Mouse (Mus musculus) cortical plate, adult 2 months (tissue): ENCODE results near the gene Rnf167. TPM values are rescaled to one million over a fixed set of nuclear protein-coding genes. Genes with fewer than 3 reads are reported as not detected.

Source experiments
- H3K27ac ChIP-seq: fragments of 200-500 bp; 2 replicates; pipeline ENCODE4 v1.5.1; 2012; ENCODE audit warnings: low read length, control low read depth, inconsistent platforms; ENCODE audit not compliant: insufficient read depth
- H3K4me1 ChIP-seq: fragments of 200-500 bp; 2 replicates; pipeline ENCODE4 v1.6.1; 2011; ENCODE audit warnings: low read length; ENCODE audit not compliant: control insufficient read depth, insufficient read depth
- H3K4me3 ChIP-seq: fragments of 200-500 bp; 2 replicates; pipeline ENCODE4 v1.5.1; 2011; ENCODE audit warnings: mild to moderate bottlenecking, low read length, control low read depth; ENCODE audit not compliant: insufficient read depth
- CTCF ChIP-seq: fragments of 200-500 bp; IDR thresholded peaks from 2 replicates; pipeline ENCODE4 v1.5.1; 2011; ENCODE audit warnings: mild to moderate bottlenecking, control low read depth, low read length; ENCODE audit not compliant: insufficient read depth; ENCODE audit errors: extremely low read depth
- POLR2A ChIP-seq: fragments of 200-500 bp; IDR thresholded peaks from 2 replicates; pipeline ENCODE4 v1.6.1; 2011; ENCODE audit warnings: mild to moderate bottlenecking, low read length, control low read depth; ENCODE audit not compliant: insufficient read depth; ENCODE audit errors: extremely low read depth
- polyA plus RNA-seq: library from polyadenylated mRNA; depleted of rRNA; stranded (reverse); fragments of >200 nt; gene quantifications from 2 replicates; pipeline ENCODE4 v1.2.3, GENCODE M21; 2012

The Rnf167 gene
- polyA plus RNA-seq, 1 experiment = 124 TPM

- no peak for TF ChIP-seq POLR2A
- TF ChIP-seq CTCF = no peak
- Histone ChIP-seq H3K4me1 (no peaks in the 10 kb centered on the region), H3K4me3 (no peak overlapping the region), H3K27ac (no peak overlapping the region)
Observed at GRCm38 (mm10) chr11:70660571-70660970, 13.5 kb downstream of the Rnf167 start.

- Histone ChIP-seq H3K4me3 (no peak overlapping the region), H3K27ac (no peak overlapping the region), H3K4me1 (no peaks in the 10 kb centered on the region)
- TF ChIP-seq CTCF = no peak
- no peak for TF ChIP-seq POLR2A
Observed at GRCm38 (mm10) chr11:70663101-70663500, 16.1 kb downstream of the Rnf167 start.

GRCm38 (mm10) chr11:70663957-70664356 is 16.9 kb downstream of the Rnf167 start:
- no peak overlapping the region for H3K27ac ChIP-seq
- H3K4me3 ChIP-seq = no peak overlapping the region
- TF ChIP-seq CTCF = no peak
- TF ChIP-seq POLR2A = no peak
- no peaks in the 10 kb centered on the region for H3K4me1 ChIP-seq

GRCm38 (mm10) chr11:70664741-70665140 is 17.7 kb downstream of the Rnf167 start:
- Histone ChIP-seq H3K4me3 (no peak overlapping the region), H3K4me1 (no peaks in the 10 kb centered on the region), H3K27ac (no peak overlapping the region)
- TF ChIP-seq POLR2A = no peak

GRCm38 (mm10) chr11:70666687-70667086 is 19.7 kb downstream of the Rnf167 start:
- no peak for TF ChIP-seq CTCF
- no peak for TF ChIP-seq POLR2A

GRCm38 (mm10) chr11:70667271-70668150 is 20.5 kb downstream of the Rnf167 start:
- Histone ChIP-seq H3K27ac (no peak overlapping the region), H3K4me3 (peak overlapping the region; percentile 42; the same call in 1 of the 2 replicates), H3K4me1 (no peaks in the 10 kb centered on the region)
- TF ChIP-seq POLR2A (no peak), CTCF (no peak)

More at GRCm38 (mm10) chr11:70666687-70667086, 19.7 kb downstream of the Rnf167 start:
- H3K27ac ChIP-seq = no peak overlapping the region
- H3K4me3 ChIP-seq = no peak overlapping the region
- H3K4me1 ChIP-seq = no peaks in the 10 kb centered on the region

GRCm38 (mm10) chr11:70668335-70668770 is 21.3 kb downstream of the Rnf167 start:
- TF ChIP-seq CTCF = no peak
- TF ChIP-seq POLR2A = no peak
- no peaks in the 10 kb centered on the region for H3K4me1 ChIP-seq
- H3K27ac ChIP-seq = no peak overlapping the region
- peak overlapping the region; percentile 42 for H3K4me3 ChIP-seq

DNA sequence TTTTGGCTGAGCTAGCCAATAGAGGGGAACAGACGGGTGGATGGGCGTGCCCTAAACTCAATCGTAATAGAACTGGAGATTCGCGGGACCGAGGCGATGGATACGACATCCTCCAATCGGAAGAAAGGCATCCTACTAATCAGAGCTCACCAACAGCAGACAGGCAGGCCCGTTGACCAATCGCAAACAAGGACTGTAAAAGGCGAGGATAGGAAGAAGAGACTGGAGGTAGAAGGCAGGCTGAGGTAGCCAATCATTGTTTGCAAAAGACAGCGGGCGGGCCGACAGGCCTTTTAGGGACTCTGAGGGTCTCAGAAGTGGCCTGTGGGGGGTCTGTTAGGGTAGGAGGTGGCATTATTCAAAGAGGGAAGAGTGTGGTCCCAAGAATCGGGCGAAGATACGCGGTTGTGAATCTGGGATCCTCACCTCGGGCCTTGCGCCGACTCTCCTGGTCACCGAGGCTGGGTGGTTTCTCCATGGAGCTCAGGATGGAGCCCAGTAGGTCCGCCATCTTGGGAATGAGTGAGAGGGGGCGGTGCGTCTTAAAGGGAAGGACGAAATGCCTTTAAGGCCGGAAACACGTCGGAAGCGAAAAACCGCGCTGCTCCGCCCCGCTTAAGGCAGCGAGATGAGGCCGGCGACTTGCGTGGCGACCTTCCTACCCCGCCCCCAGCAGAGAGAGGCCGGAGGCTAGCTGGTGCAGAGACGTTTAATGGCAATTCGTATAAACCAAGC is 21.9 kb downstream of the Rnf167 start, which contains the start of gene Spag7:
Gene Spag7, minus strand, starts transcription at position 646 of the 735 bp plus-strand sequence.
- TF ChIP-seq POLR2A (peak; percentile 82), CTCF (no peak)
- peak within 1 kb of the TSS; percentile 42 for H3K4me3 ChIP-seq
- peak within 1 kb of the TSS; percentile 83 for H3K27ac ChIP-seq
- H3K4me1 ChIP-seq = no peaks in the 10 kb centered on the region

DNA sequence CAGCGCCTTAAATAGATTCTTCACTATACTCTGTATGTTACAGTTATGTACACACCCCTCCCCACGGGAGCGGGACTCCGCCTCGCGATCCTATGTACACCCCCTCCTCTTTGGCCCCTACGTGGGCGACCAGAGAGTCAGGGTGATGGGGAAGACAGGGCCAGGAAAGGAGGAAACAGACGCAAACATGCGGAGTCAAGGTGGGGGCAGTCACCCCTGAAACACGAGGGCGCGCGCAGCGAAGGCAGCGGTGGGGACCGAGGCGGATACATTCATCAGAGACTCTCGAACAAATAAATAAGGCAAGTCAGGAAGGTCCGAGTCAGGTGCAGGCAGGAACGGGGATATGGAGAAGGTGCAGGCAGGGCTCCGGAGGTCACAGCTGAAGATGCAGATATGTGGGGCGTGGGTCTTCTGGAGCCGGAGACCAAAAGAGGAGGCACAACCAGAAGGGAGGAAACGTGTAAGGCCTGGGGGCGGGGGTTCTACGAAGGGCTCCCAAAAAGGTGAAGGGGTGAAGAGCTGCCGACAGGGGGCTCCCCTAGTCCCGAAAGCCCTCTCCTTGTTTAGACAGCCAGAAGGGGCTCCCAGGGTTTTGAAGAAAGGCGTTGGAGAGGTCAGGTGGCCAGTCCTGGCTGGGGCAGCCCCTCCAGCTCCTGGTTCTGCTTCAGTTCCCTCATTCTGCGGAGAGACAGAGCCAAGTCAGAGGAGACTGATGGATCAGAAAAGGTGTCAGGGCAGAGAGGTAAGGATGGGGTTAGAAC is 22.7 kb downstream of the Rnf167 start:
- TF ChIP-seq CTCF (0 out of 2 replicates have a peak, but pooled peaks have one; percentile 18), POLR2A (no peak)
- Histone ChIP-seq H3K4me1 (no peaks in the 10 kb centered on the region), H3K4me3 (peak overlapping the region; percentile 42), H3K27ac (peak overlapping the region; percentile 83)
